Mouse (Mus musculus): ENCODE measurements at regions not wholly inside any gene's neighbourhood (a gene's known extent, or its start where the extent isn't known, plus 50 kb on each side); places are given as distances from the start of the nearest gene placed in this dataset.

- Histone ChIP-seq H3K36me3 (ENCODE audit: control insufficient read depth, insufficient read depth, low read length) (no peaks in the 10 kb centered on the region), H3K27me3 (ENCODE audit: control insufficient read depth, insufficient read depth, low read length) (no peaks in the 10 kb centered on the region), H3K4me3 (ENCODE audit: control insufficient read depth, low read depth, low read length) (no peak overlapping the region), H3K27ac (ENCODE audit: control insufficient read depth, insufficient read depth, low read depth, low read length) (no peak overlapping the region), H3K4me1 (ENCODE audit: control insufficient read depth, insufficient read depth, low read length) (no peaks in the 10 kb centered on the region)
- TF ChIP-seq CTCF (IDR thresholded peaks at IDR 0.05; ENCODE audit: control insufficient read depth, insufficient read depth, insufficient replicate concordance, low read depth, low read length) (no peak), POLR2A (IDR thresholded peaks at IDR 0.05; ENCODE audit: control insufficient read depth, low read depth, low read length) (no peak)
Measured at GRCm38 (mm10) chr3:39612408-39612807, 725.7 kb downstream of the Fat4 start.

GRCm38 (mm10) chr3:39637924-39638323 is 751.2 kb downstream of the Fat4 start:
- H3K4me3 ChIP-seq (ENCODE audit: control insufficient read depth, low read depth, low read length), result no peak overlapping the region
- H3K27me3 ChIP-seq (ENCODE audit: control insufficient read depth, insufficient read depth, low read length), result no peaks in the 10 kb centered on the region
- no peaks in the 10 kb centered on the region for H3K36me3 ChIP-seq (ENCODE audit: control insufficient read depth, insufficient read depth, low read length)
- no peaks in the 10 kb centered on the region for H3K4me1 ChIP-seq (ENCODE audit: control insufficient read depth, insufficient read depth, low read length)
- no peak overlapping the region for H3K27ac ChIP-seq (ENCODE audit: control insufficient read depth, insufficient read depth, low read depth, low read length)
- TF ChIP-seq POLR2A (IDR thresholded peaks at IDR 0.05; ENCODE audit: control insufficient read depth, low read depth, low read length) (no peak), CTCF (IDR thresholded peaks at IDR 0.05; ENCODE audit: control insufficient read depth, insufficient read depth, insufficient replicate concordance, low read depth, low read length) (no peak)

- Histone ChIP-seq H3K4me1 (ENCODE audit: control insufficient read depth, insufficient read depth, low read length) (no peaks in the 10 kb centered on the region), H3K27ac (ENCODE audit: control insufficient read depth, insufficient read depth, low read depth, low read length) (no peak overlapping the region), H3K27me3 (ENCODE audit: control insufficient read depth, insufficient read depth, low read length) (no peaks in the 10 kb centered on the region), H3K4me3 (ENCODE audit: control insufficient read depth, low read depth, low read length) (no peak overlapping the region), H3K36me3 (ENCODE audit: control insufficient read depth, insufficient read depth, low read length) (no peaks in the 10 kb centered on the region)
- TF ChIP-seq POLR2A (IDR thresholded peaks at IDR 0.05; ENCODE audit: control insufficient read depth, low read depth, low read length) (no peak), CTCF (IDR thresholded peaks at IDR 0.05; ENCODE audit: control insufficient read depth, insufficient read depth, insufficient replicate concordance, low read depth, low read length) (no peak)
Measured at GRCm38 (mm10) chr3:39643194-39643593, 756.5 kb downstream of the Fat4 start.

- Histone ChIP-seq H3K27ac (ENCODE audit: control insufficient read depth, insufficient read depth, low read depth, low read length) (no peak overlapping the region), H3K4me3 (ENCODE audit: control insufficient read depth, low read depth, low read length) (no peak overlapping the region), H3K36me3 (ENCODE audit: control insufficient read depth, insufficient read depth, low read length) (no peaks in the 10 kb centered on the region), H3K4me1 (ENCODE audit: control insufficient read depth, insufficient read depth, low read length) (no peaks in the 10 kb centered on the region), H3K27me3 (ENCODE audit: control insufficient read depth, insufficient read depth, low read length) (no peaks in the 10 kb centered on the region)
- TF ChIP-seq CTCF (IDR thresholded peaks at IDR 0.05; ENCODE audit: control insufficient read depth, insufficient read depth, insufficient replicate concordance, low read depth, low read length), result no peak
- TF ChIP-seq POLR2A (IDR thresholded peaks at IDR 0.05; ENCODE audit: control insufficient read depth, low read depth, low read length), result no peak
Measured at GRCm38 (mm10) chr3:39666817-39667216, 780.1 kb downstream of the Fat4 start.

- no peak for TF ChIP-seq POLR2A (IDR thresholded peaks at IDR 0.05; ENCODE audit: control insufficient read depth, low read depth, low read length)
- TF ChIP-seq CTCF (IDR thresholded peaks at IDR 0.05; ENCODE audit: control insufficient read depth, insufficient read depth, insufficient replicate concordance, low read depth, low read length), result no peak
- no peaks in the 10 kb centered on the region for H3K4me1 ChIP-seq (ENCODE audit: control insufficient read depth, insufficient read depth, low read length)
- no peak overlapping the region for H3K27ac ChIP-seq (ENCODE audit: control insufficient read depth, insufficient read depth, low read depth, low read length)
- no peaks in the 10 kb centered on the region for H3K36me3 ChIP-seq (ENCODE audit: control insufficient read depth, insufficient read depth, low read length)
- no peaks in the 10 kb centered on the region for H3K27me3 ChIP-seq (ENCODE audit: control insufficient read depth, insufficient read depth, low read length)
- H3K4me3 ChIP-seq (ENCODE audit: control insufficient read depth, low read depth, low read length), result no peak overlapping the region
Measured at GRCm38 (mm10) chr3:39669145-39669544, 782.4 kb downstream of the Fat4 start.

GRCm38 (mm10) chr3:39673997-39674396 is 787.3 kb downstream of the Fat4 start:
- Histone ChIP-seq H3K4me1 (ENCODE audit: control insufficient read depth, insufficient read depth, low read length) (no peaks in the 10 kb centered on the region), H3K4me3 (ENCODE audit: control insufficient read depth, low read depth, low read length) (no peak overlapping the region), H3K27me3 (ENCODE audit: control insufficient read depth, insufficient read depth, low read length) (no peaks in the 10 kb centered on the region), H3K27ac (ENCODE audit: control insufficient read depth, insufficient read depth, low read depth, low read length) (no peak overlapping the region), H3K36me3 (ENCODE audit: control insufficient read depth, insufficient read depth, low read length) (no peaks in the 10 kb centered on the region)
- TF ChIP-seq CTCF (IDR thresholded peaks at IDR 0.05; ENCODE audit: control insufficient read depth, insufficient read depth, insufficient replicate concordance, low read depth, low read length) (no peak), POLR2A (IDR thresholded peaks at IDR 0.05; ENCODE audit: control insufficient read depth, low read depth, low read length) (no peak)

GRCm38 (mm10) chr3:39674927-39675326 is 788.2 kb downstream of the Fat4 start:
- Histone ChIP-seq H3K4me1 (ENCODE audit: control insufficient read depth, insufficient read depth, low read length) (no peaks in the 10 kb centered on the region), H3K27me3 (ENCODE audit: control insufficient read depth, insufficient read depth, low read length) (no peaks in the 10 kb centered on the region), H3K36me3 (ENCODE audit: control insufficient read depth, insufficient read depth, low read length) (no peaks in the 10 kb centered on the region), H3K4me3 (ENCODE audit: control insufficient read depth, low read depth, low read length) (peak overlapping the region; percentile 5; the same call in 1 of the 2 replicates), H3K27ac (ENCODE audit: control insufficient read depth, insufficient read depth, low read depth, low read length) (peak overlapping the region; percentile 54; the same call in 1 of the 2 replicates)
- no peak for TF ChIP-seq POLR2A (IDR thresholded peaks at IDR 0.05; ENCODE audit: control insufficient read depth, low read depth, low read length)
- no peak for TF ChIP-seq CTCF (IDR thresholded peaks at IDR 0.05; ENCODE audit: control insufficient read depth, insufficient read depth, insufficient replicate concordance, low read depth, low read length)

GRCm38 (mm10) chr3:39705610-39706009 is 818.9 kb downstream of the Fat4 start:
- Histone ChIP-seq H3K27me3 (ENCODE audit: control insufficient read depth, insufficient read depth, low read length) (no peaks in the 10 kb centered on the region), H3K36me3 (ENCODE audit: control insufficient read depth, insufficient read depth, low read length) (no peaks in the 10 kb centered on the region), H3K4me1 (ENCODE audit: control insufficient read depth, insufficient read depth, low read length) (no peaks in the 10 kb centered on the region), H3K4me3 (ENCODE audit: control insufficient read depth, low read depth, low read length) (no peak overlapping the region), H3K27ac (ENCODE audit: control insufficient read depth, insufficient read depth, low read depth, low read length) (no peak overlapping the region)
- TF ChIP-seq CTCF (IDR thresholded peaks at IDR 0.05; ENCODE audit: control insufficient read depth, insufficient read depth, insufficient replicate concordance, low read depth, low read length) (no peak), POLR2A (IDR thresholded peaks at IDR 0.05; ENCODE audit: control insufficient read depth, low read depth, low read length) (no peak)

Measured in testis, adult 2 months (tissue).